Mouse (Mus musculus) ES-E14 (cell line): ENCODE results near the gene Prr7.

Source experiments
- CHD2 ChIP-seq: IDR thresholded peaks from 2 replicates; pipeline ENCODE4 v1.6.1; 2014; ENCODE audit warnings: mild to moderate bottlenecking, low read depth, low read length, inconsistent platforms
- HCFC1 ChIP-seq: IDR thresholded peaks from 2 replicates; pipeline ENCODE4 v1.6.1; 2012; ENCODE audit warnings: low read length, inconsistent platforms, borderline replicate concordance; ENCODE audit not compliant: insufficient read depth

DNA sequence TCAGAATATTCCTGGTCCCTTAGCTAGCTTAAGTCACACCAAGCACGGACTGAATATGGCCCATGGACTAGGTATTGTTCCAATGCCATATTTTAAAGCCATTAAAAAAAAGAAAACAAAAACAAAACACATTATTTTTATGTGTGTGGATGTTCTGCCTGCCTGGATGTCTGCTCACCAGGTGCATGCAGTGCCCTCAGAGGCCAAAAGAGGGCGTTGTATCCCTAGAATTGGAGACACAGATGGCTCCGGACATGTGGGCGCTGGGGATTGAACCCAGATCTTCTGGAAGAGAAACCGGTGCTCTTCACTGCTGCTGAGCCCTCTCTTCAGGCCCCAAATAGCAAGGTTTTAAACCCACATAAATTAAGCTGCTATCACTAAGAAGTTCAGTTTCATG is 14.0 kb downstream of the Prr7 start:
- TF ChIP-seq CHD2 (no peak), HCFC1 (no peak)
